Mouse (Mus musculus): ENCODE data around the gene Erg28.

GRCm38 (mm10) chr12:85853836-85854235 is 29.5 kb upstream of the Erg28 start:
- TF ChIP-seq POLR2A (IDR thresholded peaks at IDR 0.05; ENCODE audit: control insufficient read depth, extremely low read depth, insufficient read depth, low read length, poor library complexity) = no peak
- no peak for TF ChIP-seq CTCF (IDR thresholded peaks at IDR 0.05; ENCODE audit: borderline replicate concordance, control insufficient read depth, extremely low read depth, insufficient read depth, low read length, poor library complexity)

All from thymus, adult 2 months (tissue).